Mouse (Mus musculus): ENCODE data around the gene Tgfbr1. TPM values are rescaled to one million over a fixed set of nuclear protein-coding genes. Genes with fewer than 3 reads are reported as not detected.
A peak's percentile ranks its signal among the peaks of the same experiment; 100 is the strongest.

Tgfbr1 gene
- polyA plus RNA-seq, 1 experiment, result 6.2 TPM

- DNase-seq, result no peak
- 80% methylated on average over 2 of the region's 2 CpGs for WGBS
- TF ChIP-seq CTCF (IDR thresholded peaks at IDR 0.05; ENCODE audit: borderline replicate concordance, insufficient read depth, low read depth, low read length) (no peak), POLR2A (IDR thresholded peaks at IDR 0.05; ENCODE audit: borderline replicate concordance, insufficient read depth, low read length) (no peak)
- H3K27me3 ChIP-seq (ENCODE audit: control insufficient read depth, insufficient read depth, low read length), result no peaks in the 10 kb centered on the region
- no peak overlapping the region for H3K27ac ChIP-seq (ENCODE audit: insufficient read depth, low read length)
- no peaks in the 10 kb centered on the region for H3K4me1 ChIP-seq (ENCODE audit: control insufficient read depth, insufficient read depth, low read length)
- no peak overlapping the region for H3K4me3 ChIP-seq (replicated peaks; ENCODE audit: insufficient read depth, low read depth, low read length)
Observed at GRCm38 (mm10) chr4:47404536-47404935, 51.5 kb downstream of the Tgfbr1 start.

- no peak for DNase-seq
- Histone ChIP-seq H3K4me1 (ENCODE audit: control insufficient read depth, insufficient read depth, low read length) (no peaks in the 10 kb centered on the region), H3K4me3 (replicated peaks; ENCODE audit: insufficient read depth, low read depth, low read length) (no peak overlapping the region), H3K27me3 (ENCODE audit: control insufficient read depth, insufficient read depth, low read length) (no peaks in the 10 kb centered on the region), H3K27ac (ENCODE audit: insufficient read depth, low read length) (no peak overlapping the region)
- TF ChIP-seq CTCF (IDR thresholded peaks at IDR 0.05; ENCODE audit: borderline replicate concordance, insufficient read depth, low read depth, low read length) (no peak), POLR2A (IDR thresholded peaks at IDR 0.05; ENCODE audit: borderline replicate concordance, insufficient read depth, low read length) (no peak)
- WGBS, result 91% methylated on average over 2 of the region's 2 CpGs
Observed at GRCm38 (mm10) chr4:47407161-47407560, 54.1 kb downstream of the Tgfbr1 start.

GRCm38 (mm10) chr4:47417871-47418270 lies 64.8 kb downstream of the Tgfbr1 start:
- no peak overlapping the region for H3K4me3 ChIP-seq (replicated peaks; ENCODE audit: insufficient read depth, low read depth, low read length)
- WGBS, result 79% methylated on average over 3 of the region's 3 CpGs

DNA sequence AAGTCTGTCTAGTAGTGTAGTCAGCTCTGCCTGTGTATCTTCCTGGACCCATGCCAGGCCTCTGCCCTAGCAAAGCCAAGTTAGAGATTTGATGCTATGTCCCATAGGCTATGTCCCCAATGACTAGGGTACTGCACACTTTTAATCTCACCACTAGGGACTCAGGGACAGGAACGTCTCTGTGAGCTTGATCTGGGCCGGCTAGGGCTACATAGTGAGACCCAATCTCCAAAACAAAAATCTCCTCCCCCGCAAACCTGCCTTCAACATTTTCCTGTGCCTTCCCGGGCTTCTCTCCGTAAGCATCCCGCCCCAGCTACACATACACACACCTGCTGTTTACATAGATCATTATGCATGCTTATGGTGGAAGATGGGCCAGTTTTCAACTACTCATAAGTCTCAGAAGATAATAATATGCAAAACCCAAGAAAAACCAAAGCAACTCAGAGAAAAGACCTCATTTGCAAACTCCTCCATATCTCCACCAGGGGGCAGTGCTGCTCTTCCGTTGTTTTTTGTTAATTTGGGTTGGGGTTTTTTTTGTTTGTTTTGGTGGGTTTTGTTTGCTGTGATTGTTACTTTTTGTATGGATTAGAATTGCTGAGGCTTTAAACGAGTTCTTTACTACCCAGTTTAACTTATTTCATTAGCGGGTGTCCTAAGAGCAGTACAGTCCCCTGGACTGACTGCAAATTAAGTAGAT lies 66.4 kb downstream of the Tgfbr1 start:
- Histone ChIP-seq H3K27ac (ENCODE audit: insufficient read depth, low read length) (no peak overlapping the region), H3K4me3 (replicated peaks; ENCODE audit: insufficient read depth, low read depth, low read length) (no peak overlapping the region), H3K27me3 (ENCODE audit: control insufficient read depth, insufficient read depth, low read length) (no peaks in the 10 kb centered on the region), H3K4me1 (ENCODE audit: control insufficient read depth, insufficient read depth, low read length) (no peaks in the 10 kb centered on the region; the same call in 1 of the 2 replicates)
- WGBS, result 27% methylated on average over 9 of the region's 9 CpGs
- peak in 1 of 2 experiments; percentile 10 for DNase-seq
- TF ChIP-seq POLR2A (IDR thresholded peaks at IDR 0.05; ENCODE audit: borderline replicate concordance, insufficient read depth, low read length) (no peak), CTCF (IDR thresholded peaks at IDR 0.05; ENCODE audit: borderline replicate concordance, insufficient read depth, low read depth, low read length) (peak; percentile 59)

More at GRCm38 (mm10) chr4:47417871-47418270, 64.8 kb downstream of the Tgfbr1 start:
- no peak for DNase-seq
- no peak for TF ChIP-seq POLR2A (IDR thresholded peaks at IDR 0.05; ENCODE audit: borderline replicate concordance, insufficient read depth, low read length)
- TF ChIP-seq CTCF (IDR thresholded peaks at IDR 0.05; ENCODE audit: borderline replicate concordance, insufficient read depth, low read depth, low read length), result no peak
- Histone ChIP-seq H3K27ac (ENCODE audit: insufficient read depth, low read length) (no peak overlapping the region), H3K4me1 (ENCODE audit: control insufficient read depth, insufficient read depth, low read length) (no peaks in the 10 kb centered on the region; the same call in 1 of the 2 replicates), H3K27me3 (ENCODE audit: control insufficient read depth, insufficient read depth, low read length) (no peaks in the 10 kb centered on the region)

DNA sequence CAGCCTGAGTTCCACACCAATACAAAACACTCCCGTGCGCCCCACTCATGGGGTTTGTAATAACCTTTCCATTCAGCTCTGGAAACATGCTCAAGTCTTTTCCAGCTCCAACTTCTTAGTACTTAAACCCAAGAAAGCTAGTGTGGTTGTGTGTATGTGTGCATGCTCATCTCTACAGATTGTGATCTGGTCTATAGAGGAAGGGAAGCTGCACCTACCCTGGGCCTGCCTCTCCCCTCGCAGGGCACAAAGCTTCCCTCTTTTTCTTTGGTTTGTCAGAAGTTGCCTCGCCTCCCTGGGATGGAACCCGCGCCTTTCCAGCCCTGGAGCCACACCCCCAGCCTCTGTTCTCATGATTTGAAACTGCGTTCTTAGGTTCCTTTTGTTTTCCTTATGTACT lies 67.2 kb downstream of the Tgfbr1 start:
- WGBS, result 56% methylated on average over 7 of the region's 7 CpGs
- Histone ChIP-seq H3K4me1 (ENCODE audit: control insufficient read depth, insufficient read depth, low read length) (no peaks in the 10 kb centered on the region; the same call in 1 of the 2 replicates), H3K27ac (ENCODE audit: insufficient read depth, low read length) (no peak overlapping the region), H3K4me3 (replicated peaks; ENCODE audit: insufficient read depth, low read depth, low read length) (no peak overlapping the region), H3K27me3 (ENCODE audit: control insufficient read depth, insufficient read depth, low read length) (no peaks in the 10 kb centered on the region)
- no peak for DNase-seq
- no peak for TF ChIP-seq CTCF (IDR thresholded peaks at IDR 0.05; ENCODE audit: borderline replicate concordance, insufficient read depth, low read depth, low read length)
- no peak for TF ChIP-seq POLR2A (IDR thresholded peaks at IDR 0.05; ENCODE audit: borderline replicate concordance, insufficient read depth, low read length)

- 36% methylated on average over 3 of the region's 3 CpGs for WGBS
- TF ChIP-seq POLR2A (IDR thresholded peaks at IDR 0.05; ENCODE audit: borderline replicate concordance, insufficient read depth, low read length), result no peak
- TF ChIP-seq CTCF (IDR thresholded peaks at IDR 0.05; ENCODE audit: borderline replicate concordance, insufficient read depth, low read depth, low read length), result no peak
Observed at GRCm38 (mm10) chr4:47422194-47422593, 69.2 kb downstream of the Tgfbr1 start.

GRCm38 (mm10) chr4:47422946-47423345 lies 69.9 kb downstream of the Tgfbr1 start:
- H3K4me3 ChIP-seq (replicated peaks; ENCODE audit: insufficient read depth, low read depth, low read length), result no peak overlapping the region
- DNase-seq, result no peak
- TF ChIP-seq CTCF (IDR thresholded peaks at IDR 0.05; ENCODE audit: borderline replicate concordance, insufficient read depth, low read depth, low read length) (no peak), POLR2A (IDR thresholded peaks at IDR 0.05; ENCODE audit: borderline replicate concordance, insufficient read depth, low read length) (no peak)
- WGBS, result 95% methylated on average over 3 of the region's 3 CpGs
- H3K4me1 ChIP-seq (ENCODE audit: control insufficient read depth, insufficient read depth, low read length), result no peaks in the 10 kb centered on the region; the same call in 1 of the 2 replicates
- H3K27ac ChIP-seq (ENCODE audit: insufficient read depth, low read length), result no peak overlapping the region
- H3K27me3 ChIP-seq (ENCODE audit: control insufficient read depth, insufficient read depth, low read length), result no peaks in the 10 kb centered on the region

More at GRCm38 (mm10) chr4:47422194-47422593, 69.2 kb downstream of the Tgfbr1 start:
- H3K27ac ChIP-seq (ENCODE audit: insufficient read depth, low read length), result no peak overlapping the region
- DNase-seq, result no peak
- no peaks in the 10 kb centered on the region for H3K27me3 ChIP-seq (ENCODE audit: control insufficient read depth, insufficient read depth, low read length)
- H3K4me1 ChIP-seq (ENCODE audit: control insufficient read depth, insufficient read depth, low read length), result no peaks in the 10 kb centered on the region; the same call in 1 of the 2 replicates
- no peak overlapping the region for H3K4me3 ChIP-seq (replicated peaks; ENCODE audit: insufficient read depth, low read depth, low read length)

- H3K27ac ChIP-seq (ENCODE audit: insufficient read depth, low read length), result no peak overlapping the region
- H3K27me3 ChIP-seq (ENCODE audit: control insufficient read depth, insufficient read depth, low read length), result no peaks in the 10 kb centered on the region
- no peak overlapping the region for H3K4me3 ChIP-seq (replicated peaks; ENCODE audit: insufficient read depth, low read depth, low read length)
- TF ChIP-seq POLR2A (IDR thresholded peaks at IDR 0.05; ENCODE audit: borderline replicate concordance, insufficient read depth, low read length) (no peak), CTCF (IDR thresholded peaks at IDR 0.05; ENCODE audit: borderline replicate concordance, insufficient read depth, low read depth, low read length) (no peak)
- no peak for DNase-seq
- H3K4me1 ChIP-seq (ENCODE audit: control insufficient read depth, insufficient read depth, low read length), result no peaks in the 10 kb centered on the region; the same call in 1 of the 2 replicates
- WGBS, result 52% methylated on average over 2 of the region's 2 CpGs
Observed at GRCm38 (mm10) chr4:47424376-47424775, 71.4 kb downstream of the Tgfbr1 start.

Measured in cerebellum, adult 2 months (tissue).